Mouse (Mus musculus) bone marrow, adult 2 months (tissue): ENCODE results near the gene Zfp217.

Experiments used
- CTCF ChIP-seq: fragments of 200-500 bp; IDR thresholded peaks from 2 replicates; pipeline ENCODE4 v1.5.1; 2011; ENCODE audit warnings: low read length, control low read depth; ENCODE audit not compliant: control insufficient read depth, insufficient read depth
- POLR2A ChIP-seq: fragments of 200-500 bp; IDR thresholded peaks from 2 replicates; pipeline ENCODE4 v1.6.1; 2011; ENCODE audit warnings: low read depth, mild to moderate bottlenecking, control low read depth, low read length, borderline replicate concordance; ENCODE audit not compliant: control insufficient read depth

DNA sequence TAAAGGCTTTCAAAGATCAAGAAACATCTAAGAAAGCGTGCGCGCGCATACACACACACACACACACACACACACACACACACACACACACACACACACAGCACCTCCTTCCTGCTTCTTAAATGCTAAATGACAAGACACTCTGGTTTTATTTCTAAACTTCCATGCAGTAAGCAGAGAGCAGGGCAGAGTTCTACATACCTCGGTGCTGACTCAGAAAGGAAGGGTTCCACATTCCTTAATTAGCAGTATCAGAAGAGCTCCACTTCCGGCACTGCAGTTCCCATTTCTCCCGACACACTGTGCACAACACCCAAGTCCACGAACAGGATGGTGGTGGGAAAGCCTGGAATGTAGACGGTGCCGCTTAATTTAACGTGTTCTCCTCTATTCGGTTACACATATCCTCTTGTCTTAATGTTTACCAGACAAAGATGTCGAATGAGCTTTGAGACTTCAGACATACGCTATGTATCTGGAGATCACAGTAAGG lies at the start of gene Zfp217:
- TF ChIP-seq POLR2A (no peak), CTCF (no peak)
